Mouse (Mus musculus): ENCODE data around the gene Cldn11.

The Cldn11 gene

DNA sequence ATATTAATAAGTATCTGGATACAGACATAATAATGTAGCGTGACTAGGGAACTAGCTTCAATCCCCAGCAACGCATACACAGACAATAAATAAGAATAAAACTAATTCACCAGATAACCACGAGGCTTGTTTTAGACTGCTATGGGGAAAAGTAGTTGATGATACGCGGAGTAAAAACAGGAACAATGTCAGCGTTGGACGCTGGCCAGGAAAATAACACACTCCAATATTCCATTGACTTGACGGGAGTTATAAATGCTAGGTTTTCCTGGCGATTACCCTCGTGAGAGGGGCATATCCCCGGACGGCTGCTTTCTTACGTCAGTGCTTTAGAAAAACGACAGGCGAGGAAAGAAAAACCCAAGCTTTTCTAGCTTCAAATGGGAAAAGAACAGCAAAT, 8.1 kb downstream of the Cldn11 start:
- DNase-seq (ENCODE audit: inconsistent age in 2 of 2, low spot score in 1 of 2): no peak

- DNase-seq (ENCODE audit: inconsistent age in 2 of 2, low spot score in 1 of 2): no peak
Measured at GRCm38 (mm10) chr3:31160046-31160445, 10.3 kb downstream of the Cldn11 start.

DNA sequence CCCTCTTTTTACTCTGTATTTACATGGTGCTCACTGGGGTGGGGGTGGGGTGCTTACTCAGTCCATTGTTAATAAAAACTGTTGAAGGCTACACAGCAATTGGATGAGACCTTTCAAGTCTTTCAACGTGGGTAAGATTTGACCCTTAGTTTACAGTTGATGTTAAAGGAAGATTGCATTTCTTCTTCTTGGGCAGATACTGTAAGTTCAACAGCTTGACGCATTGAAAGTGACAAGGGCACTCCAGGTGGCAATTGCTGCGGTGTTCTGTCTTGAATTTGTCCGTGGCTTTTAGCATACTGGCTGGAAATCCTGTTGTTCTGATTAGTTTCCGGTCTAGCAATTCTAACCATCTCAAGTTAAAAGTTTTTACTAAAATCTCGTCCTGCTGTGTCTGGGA, 11.6 kb downstream of the Cldn11 start:
- no peak for DNase-seq (ENCODE audit: inconsistent age in 2 of 2, low spot score in 1 of 2)

DNA sequence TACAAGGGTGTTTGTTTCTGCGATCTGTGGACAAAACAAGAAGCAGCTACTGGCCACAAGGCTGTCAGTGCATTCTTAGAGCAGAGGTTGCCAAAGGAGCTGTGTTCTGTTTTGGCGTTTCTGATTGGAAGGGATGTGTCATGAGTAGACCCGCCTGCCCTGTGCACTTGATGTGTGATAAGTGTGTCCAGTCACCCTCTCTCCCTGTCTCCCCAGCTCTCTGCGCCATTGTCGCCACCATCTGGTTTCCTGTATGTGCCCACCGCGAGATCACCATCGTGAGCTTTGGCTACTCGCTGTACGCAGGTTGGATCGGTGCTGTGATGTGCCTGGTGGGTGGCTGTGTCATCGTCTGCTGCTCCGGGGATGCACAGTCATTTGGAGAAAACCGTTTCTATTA, 13.1 kb downstream of the Cldn11 start:
- no peak for DNase-seq (ENCODE audit: inconsistent age in 2 of 2, low spot score in 1 of 2)

- no peak for DNase-seq (ENCODE audit: inconsistent age in 2 of 2, low spot score in 1 of 2)
Measured at GRCm38 (mm10) chr3:31165803-31166202, 16.1 kb downstream of the Cldn11 start.

- DNase-seq (ENCODE audit: inconsistent age in 2 of 2, low spot score in 1 of 2): no peak
Measured at GRCm38 (mm10) chr3:31166365-31166871, 16.7 kb downstream of the Cldn11 start.

DNA sequence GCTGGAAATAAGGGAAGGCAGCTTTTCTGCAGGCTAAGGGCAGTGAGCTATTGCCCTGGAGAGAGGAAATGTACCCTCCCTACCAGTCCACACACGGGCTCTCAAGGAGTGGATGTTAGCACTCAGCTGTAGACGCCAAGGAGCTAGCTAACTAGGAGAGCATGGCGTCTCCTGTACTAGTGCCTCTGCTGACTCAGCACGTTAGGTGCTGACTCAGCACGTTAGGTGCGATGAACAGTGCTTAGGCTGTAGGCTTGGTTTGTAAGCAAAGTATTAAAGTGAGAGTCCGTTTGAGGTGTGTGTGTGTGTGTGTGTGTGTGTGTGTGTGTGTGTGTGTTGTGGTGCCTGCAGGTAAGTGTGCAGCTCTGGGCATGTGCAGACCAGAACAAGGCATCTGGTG, 40.6 kb downstream of the Cldn11 start:
- no peak for DNase-seq (ENCODE audit: inconsistent age in 2 of 2, low spot score in 1 of 2)

- no peak for DNase-seq (ENCODE audit: inconsistent age in 2 of 2, low spot score in 1 of 2)
Measured at GRCm38 (mm10) chr3:31191402-31191801, 41.7 kb downstream of the Cldn11 start.

DNA sequence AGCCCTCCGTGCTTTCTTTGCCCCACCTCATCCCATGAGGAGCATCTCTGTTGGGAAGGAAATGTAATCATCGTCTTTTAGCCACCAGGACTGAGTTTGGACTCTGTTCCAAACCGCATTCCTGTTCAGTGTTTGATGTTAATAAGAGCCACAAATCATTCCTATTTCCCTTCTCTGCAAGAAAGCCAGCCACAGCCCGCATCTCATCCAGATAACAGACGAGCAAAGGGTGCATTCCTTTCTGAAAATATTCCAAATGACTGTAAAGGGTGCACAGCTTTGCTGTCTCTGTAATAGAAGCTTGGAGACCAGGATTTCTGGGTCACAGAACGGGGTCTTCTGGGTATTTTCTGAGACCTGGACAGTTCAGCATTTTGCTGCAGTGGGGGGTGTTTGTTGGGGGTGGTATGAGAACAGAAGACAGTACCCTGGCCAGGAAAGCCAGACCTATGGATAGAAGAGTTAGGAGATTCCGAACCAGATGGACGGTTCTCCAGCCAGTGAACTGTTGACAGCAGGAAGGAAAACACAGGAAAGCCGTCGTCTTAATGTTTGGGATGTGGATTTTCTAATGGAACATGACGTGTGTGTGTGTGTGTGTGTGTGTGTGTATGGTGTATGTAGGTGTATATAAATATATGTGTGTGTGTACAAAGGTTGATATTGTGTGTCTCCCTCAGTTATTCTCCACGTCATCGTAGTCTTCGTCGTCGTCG, 49.6 kb downstream of the Cldn11 start:
- DNase-seq (ENCODE audit: inconsistent age in 2 of 2, low spot score in 1 of 2): no peak

DNA sequence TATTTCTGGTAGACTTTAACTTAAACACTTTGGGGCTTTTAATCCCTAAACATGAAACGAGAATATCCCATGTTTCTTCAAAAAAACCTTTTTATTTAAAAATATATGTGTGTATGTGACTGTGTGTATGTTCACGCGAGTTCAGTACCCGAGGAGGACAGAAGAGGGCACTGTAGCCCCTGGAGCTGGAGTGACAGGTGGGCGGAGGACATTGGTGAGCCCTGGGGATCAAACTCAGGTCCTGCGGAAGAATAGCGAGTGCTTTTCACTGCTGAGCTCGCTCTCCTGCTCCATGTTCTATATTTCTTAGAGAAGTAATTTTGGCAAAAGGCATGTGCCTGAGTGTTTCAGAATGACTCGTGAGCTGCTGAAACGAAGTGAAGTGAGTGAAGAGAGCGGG, 54.2 kb downstream of the Cldn11 start:
- DNase-seq (ENCODE audit: inconsistent age in 2 of 2, low spot score in 1 of 2): no peak

DNA sequence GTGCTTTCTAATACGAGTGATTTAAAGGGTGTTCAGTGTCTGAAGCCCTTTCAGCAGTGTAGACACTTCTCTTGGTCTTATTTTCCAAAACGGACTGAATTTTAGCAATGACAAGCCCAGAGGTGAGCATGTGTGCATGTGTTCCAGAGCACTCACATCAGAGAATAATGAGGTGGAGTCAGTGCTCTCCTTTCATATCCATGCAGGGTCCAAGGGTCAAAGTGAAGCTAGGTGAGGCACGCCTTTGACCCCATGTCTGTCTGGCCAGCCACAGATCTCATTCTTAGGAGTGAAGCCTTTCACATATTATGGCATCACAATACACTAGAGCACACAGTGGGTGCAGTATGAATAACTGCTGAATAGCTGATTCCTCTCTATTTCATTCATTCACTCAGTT, 55.4 kb downstream of the Cldn11 start:
- no peak for DNase-seq (ENCODE audit: inconsistent age in 2 of 2, low spot score in 1 of 2)

DNA sequence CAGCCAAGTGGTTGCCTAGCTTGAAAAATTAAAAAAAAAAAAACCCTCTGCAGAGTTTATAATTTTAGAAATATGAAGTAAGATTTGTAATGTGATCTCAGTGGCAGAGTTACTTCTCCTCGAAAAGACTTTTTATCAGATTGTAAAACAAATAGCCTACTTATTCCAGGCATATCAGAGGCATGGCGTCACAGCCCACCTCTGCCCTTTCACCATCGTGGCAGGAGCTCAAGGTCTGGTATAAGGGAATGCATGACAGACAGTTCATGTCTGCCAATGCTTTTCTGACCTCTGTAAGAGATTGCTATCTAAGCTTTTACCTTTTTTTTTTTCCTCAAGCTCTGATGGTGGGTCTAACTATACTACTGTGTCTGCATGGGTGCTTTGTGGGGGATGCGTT, 58.3 kb downstream of the Cldn11 start:
- DNase-seq (ENCODE audit: inconsistent age in 2 of 2, low spot score in 1 of 2): peak; percentile 52 to 68

- peak in 1 of 2 experiments; percentile 38 for DNase-seq (ENCODE audit: inconsistent age in 2 of 2, low spot score in 1 of 2)
Measured at GRCm38 (mm10) chr3:31208458-31208994, 58.8 kb downstream of the Cldn11 start.

- DNase-seq (ENCODE audit: inconsistent age in 2 of 2, low spot score in 1 of 2): no peak
Measured at GRCm38 (mm10) chr3:31209001-31209400, 59.3 kb downstream of the Cldn11 start.

GRCm38 (mm10) chr3:31212205-31213038, 62.7 kb downstream of the Cldn11 start:
- no peak for DNase-seq (ENCODE audit: inconsistent age in 2 of 2, low spot score in 1 of 2)

GRCm38 (mm10) chr3:31213802-31214201, 64.1 kb downstream of the Cldn11 start:
- no peak for DNase-seq (ENCODE audit: inconsistent age in 2 of 2, low spot score in 1 of 2)

Data from adrenal gland, adult (tissue).